Mouse (Mus musculus) C2C12 (cell line): ENCODE results near the gene Pam.

Source experiments
- CTCF ChIP-seq: IDR thresholded peaks from one replicate; pipeline ENCODE4 v1.5.1; 2011; ENCODE audit not compliant: control insufficient read depth, insufficient read depth, insufficient read length
- USF1 ChIP-seq: IDR thresholded peaks from one replicate; pipeline ENCODE4 v1.6.1; 2011; ENCODE audit warnings: low read depth, mild to moderate bottlenecking, control low read depth, moderate library complexity

GRCm38 (mm10) chr1:97759841-97760240 lies 335.6 kb downstream of the Pam start:
- TF ChIP-seq CTCF: no peak
- no peak for TF ChIP-seq USF1
